ENCODE assay signal across 8 mouse cellular contexts in the genomic region with DNA sequence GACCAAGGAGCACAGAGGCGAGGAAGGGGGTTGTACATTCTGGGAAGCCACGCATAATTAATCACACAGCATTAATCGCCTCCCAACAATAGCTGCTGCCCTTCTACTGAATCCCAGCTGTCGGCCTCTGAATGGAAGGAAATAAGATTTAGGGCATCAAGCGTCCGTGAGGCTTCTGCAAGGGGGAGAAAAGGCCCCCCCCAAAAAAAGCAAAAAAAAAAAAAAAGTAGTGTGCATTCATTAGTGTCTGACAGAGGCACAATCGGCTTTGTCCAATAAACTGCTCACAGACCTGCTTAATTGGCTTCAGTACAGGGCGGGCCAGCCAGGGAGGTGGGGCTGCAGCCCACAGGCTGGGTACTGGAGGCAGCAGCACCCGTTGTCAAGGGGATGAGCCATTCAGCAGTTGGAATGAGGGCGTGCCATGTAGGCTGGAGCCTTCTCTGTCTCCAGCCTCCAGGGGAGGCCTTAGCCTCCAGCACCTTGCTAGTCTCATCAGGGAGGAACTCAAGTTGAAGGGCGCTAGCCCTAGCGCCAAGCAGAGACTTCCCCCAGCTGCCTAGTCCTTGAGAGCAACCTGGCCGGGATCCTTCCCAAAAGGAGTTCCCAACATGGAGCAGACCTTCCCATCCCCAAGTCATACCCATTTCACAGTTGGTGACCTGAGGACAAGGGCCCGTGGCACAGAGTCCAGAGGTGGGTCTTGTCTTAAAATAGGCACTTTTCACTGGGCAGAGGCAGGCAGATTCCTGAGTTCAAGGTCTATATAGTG. TPM values are rescaled to one million over a fixed set of nuclear protein-coding genes. Genes with fewer than 3 reads are reported as not detected.
DNase-seq lines count a peak whose midpoint lies in the region; ATAC-seq lines count a peak whose summit lies in the region.

No protein-coding gene starts in this region.

- H3K27me3 ChIP-seq in heart, embryonic 10.5 days (ENCODE audit: insufficient read depth, poor library complexity, severe bottlenecking): peaks cover 52% of the 10 kb centered on the region
- peaks cover 26% of the 10 kb centered on the region for H3K27me3 ChIP-seq in hindbrain, embryonic 14.5 days (ENCODE audit: control insufficient read depth, insufficient read depth, low read length)
- H3K27me3 ChIP-seq in midbrain, embryonic 14.5 days (ENCODE audit: control insufficient read depth, insufficient read depth, low read length): peaks cover 9% of the 10 kb centered on the region; the same call in 1 of the 2 replicates

- H3K36me3 ChIP-seq in heart, embryonic 10.5 days: no peaks in the 10 kb centered on the region
- no peaks in the 10 kb centered on the region; the same call in 1 of the 2 replicates for H3K36me3 ChIP-seq in hindbrain, embryonic 14.5 days (replicated peaks; ENCODE audit: control insufficient read depth, insufficient read depth)
- no peaks in the 10 kb centered on the region for H3K36me3 ChIP-seq in midbrain, embryonic 14.5 days (ENCODE audit: control insufficient read depth, insufficient read depth, low read length)

- intact Hi-C loops in heart, postnatal 10 days (cut with DNase I): loop anchor here (2.0 kb wide), 1 partner anchor 52 kb away; no protein-coding TSS in a partner anchor

- H3K4me2 ChIP-seq in hindbrain, embryonic 14.5 days (replicated peaks): peak overlapping the region; percentile 78
- peak overlapping the region; percentile 88 for H3K4me2 ChIP-seq in midbrain, embryonic 14.5 days (ENCODE audit: low read length)

- 44% methylated on average over 14 of the region's 14 CpGs for WGBS in heart, embryonic 10.5 days
- WGBS in hindbrain, embryonic 14.5 days: 9% methylated on average over 14 of the region's 14 CpGs
- WGBS in midbrain, embryonic 14.5 days: 3% methylated on average over 14 of the region's 14 CpGs

- no peak for DNase-seq in heart, embryonic 10.5 days (ENCODE audit: low spot score)
- DNase-seq in heart, postnatal 10 days: no peak
- DNase-seq in brain, embryonic 18.5 days (ENCODE audit: low read depth, low spot score): peak; percentile 80
- peak; percentile 74 for DNase-seq in hindbrain, embryonic 14.5 days (ENCODE audit: low spot score)
- peak; percentile 79 to 82 for DNase-seq in layer of hippocampus, postnatal 36 days
- DNase-seq in midbrain, embryonic 14.5 days: peak; percentile 87
- peak; percentile 17 for DNase-seq in yolk sac, embryonic 10.5 days (ENCODE audit: low spot score)
- DNase-seq in adipocyte (ENCODE audit: low spot score): no peak

- peak; percentile 82 for ATAC-seq in hindbrain, embryonic 14.5 days (ENCODE audit: low FRiP score)
- peak; percentile 81 for ATAC-seq in midbrain, embryonic 14.5 days (ENCODE audit: low FRiP score, low TSS enrichment)

- 0 out of 2 replicates have a peak overlapping the region, but pooled peaks have one; percentile 67 for H3K9ac ChIP-seq in hindbrain, embryonic 14.5 days
- H3K9ac ChIP-seq in midbrain, embryonic 14.5 days (replicated peaks; ENCODE audit: low read length): no peak overlapping the region; the same call in 1 of the 2 replicates

- H3K27ac ChIP-seq in heart, embryonic 10.5 days: peak overlapping the region; percentile 88; the same call in 1 of the 2 replicates
- peak overlapping the region; percentile 79 for H3K27ac ChIP-seq in hindbrain, embryonic 14.5 days
- H3K27ac ChIP-seq in midbrain, embryonic 14.5 days (replicated peaks; ENCODE audit: low read depth, low read length): peak overlapping the region; percentile 80

- no peaks in the 10 kb centered on the region for H3K9me3 ChIP-seq in heart, embryonic 10.5 days
- H3K9me3 ChIP-seq in hindbrain, embryonic 14.5 days (ENCODE audit: control insufficient read depth, low read length): no peaks in the 10 kb centered on the region
- no peaks in the 10 kb centered on the region for H3K9me3 ChIP-seq in midbrain, embryonic 14.5 days (ENCODE audit: control insufficient read depth, low read length)

- H3K4me1 ChIP-seq in heart, embryonic 10.5 days: peaks cover 68% of the 10 kb centered on the region
- H3K4me1 ChIP-seq in hindbrain, embryonic 14.5 days (replicated peaks; ENCODE audit: control insufficient read depth, insufficient read depth, low read length): peaks cover 86% of the 10 kb centered on the region
- H3K4me1 ChIP-seq in midbrain, embryonic 14.5 days (ENCODE audit: control insufficient read depth, insufficient read depth, low read length): peaks cover 83% of the 10 kb centered on the region

- peak overlapping the region; percentile 75 for H3K4me3 ChIP-seq in heart, embryonic 10.5 days
- peak overlapping the region; percentile 56 for H3K4me3 ChIP-seq in hindbrain, embryonic 14.5 days (replicated peaks; ENCODE audit: low read length)
- peak overlapping the region; percentile 53 for H3K4me3 ChIP-seq in midbrain, embryonic 14.5 days (replicated peaks; ENCODE audit: low read depth, low read length)

RNA-seq across cellular contexts. Expression of a gene that starts 15.7 kb away (rescaled TPM):
- polyA plus RNA-seq in heart, embryonic 10.5 days (2016; fragmentation: Nextera tagmentation; extraction: Ambion mirVana): 13.2 and 16.6 TPM in 2 replicates
- total RNA-seq in heart, postnatal 10 days (2021): 10 to 100 TPM; 54.0 to 54.3 TPM
- 23.3 and 25.6 TPM in 2 replicates for polyA plus RNA-seq in hindbrain, embryonic 14.5 days (2014; fragmentation: Nextera tagmentation; extraction: Ambion mirVana)
- total RNA-seq in layer of hippocampus, postnatal 36 days (2021): 10 to 100 TPM; 30.4 to 31.4 TPM
- polyA plus RNA-seq in midbrain, embryonic 14.5 days (2014; fragmentation: Nextera tagmentation; extraction: Ambion mirVana): 22.0 and 33.9 TPM in 2 replicates

RNA-seq across cellular contexts. Expression of a gene that starts 55.8 kb away (rescaled TPM):
- 24.7 and 26.4 TPM in 2 replicates for polyA plus RNA-seq in heart, embryonic 10.5 days (2016; fragmentation: Nextera tagmentation; extraction: Ambion mirVana)
- 10 to 100 TPM; 38.2 to 45.5 TPM for total RNA-seq in heart, postnatal 10 days (2021)
- 29.1 and 30.0 TPM in 2 replicates for polyA plus RNA-seq in hindbrain, embryonic 14.5 days (2014; fragmentation: Nextera tagmentation; extraction: Ambion mirVana)
- total RNA-seq in layer of hippocampus, postnatal 36 days (2021): 10 to 100 TPM; 52.9 to 57.5 TPM
- polyA plus RNA-seq in midbrain, embryonic 14.5 days (2014; fragmentation: Nextera tagmentation; extraction: Ambion mirVana): 24.3 and 32.4 TPM in 2 replicates

Comparison
In these comparisons a context has a peak if more than half of its experiments do, and no peak if none do; other contexts are left out.
1. DNase-seq: peak in brain, embryonic 18.5 days (single experiment), hindbrain, embryonic 14.5 days (single experiment), layer of hippocampus, postnatal 36 days (2 of 2), midbrain, embryonic 14.5 days (single experiment) and yolk sac, embryonic 10.5 days (single experiment); none in heart, embryonic 10.5 days (single experiment), heart, postnatal 10 days (0 of 2) and adipocyte (single experiment).
2. Peak in every context shown above with its lines, with median percentiles within 50 percentile points of each other: H3K27ac ChIP-seq and H3K4me3 ChIP-seq.